Mouse (Mus musculus) adrenal gland, adult 8-10 months (tissue): ENCODE data around the gene Foxd3. TPM values are rescaled to one million over a fixed set of nuclear protein-coding genes. Genes with fewer than 3 reads are reported as not detected.

Source experiments
- DNase-seq: peaks from one replicate; pipeline ENCODE4 v3.0.0; 2022
- microRNA-seq, 2 experiments: library from miRNA; unstranded; fragments of <30 nt; microRNA quantifications; one replicate each; pipeline ENCODE4 v1.2.0; 2022
- total RNA-seq, 4 experiments: library from RNA; stranded (reverse); gene quantifications; 2 replicates each; pipeline ENCODE4 v1.2.4; 2022

The Foxd3 gene
- total RNA-seq, 4 experiments from 2014 or later = 0.21 to 0.86 (median 0.60) TPM

DNA sequence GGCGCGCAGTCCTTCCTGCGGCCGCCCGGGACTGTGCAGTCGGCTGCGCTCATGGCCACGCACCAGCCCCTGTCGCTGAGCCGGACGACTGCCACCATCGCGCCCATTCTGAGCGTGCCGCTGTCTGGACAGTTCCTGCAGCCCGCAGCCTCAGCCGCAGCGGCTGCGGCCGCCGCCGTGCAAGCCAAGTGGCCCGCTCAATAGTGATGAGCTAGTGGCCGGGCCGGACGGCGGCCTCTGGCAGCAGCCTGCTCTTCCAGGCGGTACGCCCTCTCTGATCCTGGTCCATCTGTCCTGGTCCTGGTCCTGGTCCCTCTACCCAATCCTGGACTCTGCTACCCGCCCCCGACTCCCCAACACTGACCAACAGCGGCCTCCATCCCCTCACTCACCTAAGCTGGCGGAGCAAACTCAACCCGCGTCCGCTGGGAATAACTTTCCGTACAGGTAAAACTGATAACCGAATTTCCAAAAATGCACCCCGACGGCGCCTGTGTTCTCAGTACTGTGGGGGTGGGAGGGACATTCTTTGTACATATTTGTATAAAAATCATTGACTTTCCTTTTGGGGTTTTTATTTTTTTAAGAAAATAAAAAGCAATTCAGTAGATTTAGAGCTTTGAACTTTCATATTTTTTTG is 1.9 kb downstream of the Foxd3 start:
- no peak for DNase-seq

- DNase-seq = no peak
Measured at GRCm38 (mm10) chr4:99658881-99659280, 2.8 kb downstream of the Foxd3 start.

GRCm38 (mm10) chr4:99659361-99660072 is 3.4 kb downstream of the Foxd3 start:
- no peak for DNase-seq

DNA sequence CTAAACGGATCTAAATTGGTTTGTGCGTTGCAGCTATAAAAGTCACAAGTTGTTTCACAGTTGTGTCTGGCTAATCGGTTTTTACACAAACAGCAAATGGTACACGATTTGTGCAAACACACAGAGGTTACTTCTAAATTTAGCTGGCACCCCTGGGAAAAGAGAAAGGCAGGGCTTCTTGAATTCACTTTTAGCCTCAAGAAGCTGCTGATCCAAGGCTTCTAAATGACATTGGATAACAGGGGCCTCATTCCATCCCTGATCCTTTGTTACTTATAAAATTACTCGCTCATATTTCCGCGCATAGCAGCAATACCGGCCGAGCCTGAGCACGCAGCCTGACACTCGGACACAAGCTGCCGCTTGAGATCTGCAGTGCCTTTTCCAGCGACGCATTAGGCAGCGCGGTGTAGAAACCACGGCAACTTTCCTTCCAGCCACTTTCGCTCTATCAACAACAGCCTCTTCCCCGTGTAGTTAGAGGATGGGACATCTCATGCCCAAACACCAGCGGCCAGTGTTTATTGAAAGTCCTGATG is 4.0 kb downstream of the Foxd3 start:
- DNase-seq = no peak

DNA sequence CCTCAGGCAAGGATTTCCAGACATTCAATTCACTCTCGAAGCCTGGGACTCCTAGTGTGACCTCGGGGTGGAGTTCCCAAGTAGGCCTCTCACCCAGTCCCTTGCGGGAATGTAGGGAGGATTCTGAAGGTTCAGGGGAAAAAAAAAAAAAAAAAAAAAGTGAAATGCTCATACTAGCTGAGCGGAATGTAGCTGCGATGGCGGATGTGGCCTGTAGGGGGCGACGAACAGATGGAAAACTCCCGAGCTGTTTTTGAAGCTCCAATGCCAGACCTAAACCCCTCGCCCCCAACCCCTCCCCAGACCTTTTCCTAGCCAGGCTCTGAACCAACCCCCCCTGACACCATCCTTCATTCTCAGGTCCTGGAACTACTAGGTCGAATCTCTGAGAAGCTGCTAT is 4.9 kb downstream of the Foxd3 start:
- no peak for DNase-seq

DNA sequence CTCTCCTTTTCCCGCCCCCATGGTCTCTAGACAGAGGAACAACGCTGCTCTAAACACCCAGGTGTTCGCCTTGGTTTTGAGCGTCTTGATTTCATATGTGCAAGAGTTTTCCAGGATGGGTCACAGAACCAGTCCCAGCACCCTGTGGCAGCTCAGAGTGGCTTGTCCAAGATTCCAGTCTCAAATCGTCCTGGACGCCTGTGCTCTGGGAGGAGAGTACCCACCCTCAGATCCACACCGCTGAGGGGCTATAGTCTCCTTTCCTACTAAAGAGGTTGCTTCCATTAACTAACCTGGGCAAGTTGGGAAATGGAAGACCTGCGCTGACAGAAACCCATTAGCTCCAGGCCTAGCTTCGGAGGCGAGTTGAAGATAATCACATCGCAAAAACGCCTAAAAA is 5.9 kb downstream of the Foxd3 start:
- no peak for DNase-seq

- DNase-seq = no peak
Measured at GRCm38 (mm10) chr4:99662431-99662830, 6.3 kb downstream of the Foxd3 start.

DNA sequence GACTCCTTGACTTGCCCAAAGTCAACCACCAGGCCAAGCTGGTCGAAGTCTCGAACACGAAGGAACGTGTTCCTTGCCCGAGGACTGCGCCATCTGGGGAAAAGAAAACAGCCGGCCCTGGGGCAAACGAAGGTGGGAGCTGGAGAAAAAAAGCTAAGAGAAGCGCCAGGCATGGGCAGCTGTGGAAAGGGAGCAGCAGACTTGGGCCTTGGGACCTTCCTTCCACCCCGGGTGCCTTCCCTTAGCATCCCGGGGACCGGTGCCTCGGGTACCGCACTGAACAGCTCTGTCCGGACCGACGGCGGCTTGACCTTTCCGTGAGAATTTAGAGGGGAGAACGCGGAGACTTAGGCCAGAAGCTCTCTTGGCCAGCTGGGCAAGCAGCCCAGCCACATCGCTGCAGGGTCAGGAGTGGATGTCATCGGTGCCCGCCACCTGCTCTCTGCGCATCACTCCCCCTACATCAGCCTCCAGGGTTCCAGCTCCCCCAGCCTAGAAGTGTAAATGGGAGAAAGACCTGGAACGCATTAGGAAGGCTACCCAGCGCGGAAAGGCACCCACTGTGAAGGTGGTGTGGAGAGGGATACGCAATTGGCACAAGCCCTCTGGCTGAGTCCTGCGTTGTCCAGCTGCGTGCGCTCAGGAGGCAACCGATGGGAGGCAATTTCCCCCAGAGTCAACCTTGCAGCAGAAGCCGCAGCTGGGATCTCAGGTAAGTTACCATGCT is 6.9 kb downstream of the Foxd3 start:
- DNase-seq = no peak

- no peak for DNase-seq
Measured at GRCm38 (mm10) chr4:99663710-99664109, 7.6 kb downstream of the Foxd3 start.

DNA sequence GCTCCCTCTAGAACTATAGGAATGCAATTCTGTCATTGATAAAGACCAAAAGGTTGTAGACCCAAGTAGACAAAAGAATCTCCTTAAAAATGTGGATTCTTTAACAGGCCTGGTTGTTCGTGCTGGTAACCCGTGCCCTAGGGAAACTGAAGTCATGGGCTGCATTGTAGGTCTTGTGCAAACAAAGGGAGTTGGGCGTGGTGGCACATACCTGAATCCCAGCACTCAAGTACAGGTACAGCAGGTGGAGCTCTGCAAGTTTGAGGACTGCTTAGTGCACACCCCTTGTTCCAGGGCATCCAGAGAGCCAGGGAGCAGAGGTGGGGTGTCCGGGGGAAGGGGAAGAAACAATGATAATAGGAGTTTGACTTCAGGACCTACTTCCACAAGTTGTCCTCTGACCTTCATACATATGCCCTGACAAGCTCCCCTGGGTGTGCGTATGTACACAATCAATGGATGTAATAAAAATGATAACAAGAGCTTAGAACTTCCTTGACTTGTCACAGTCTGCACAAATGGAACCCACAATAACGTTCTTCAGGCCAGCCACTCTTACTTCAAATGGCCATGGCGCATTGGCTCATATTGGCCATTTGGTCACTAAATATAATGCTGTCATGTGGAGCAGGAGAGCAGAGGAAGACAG is 14.2 kb downstream of the Foxd3 start:
- no peak for DNase-seq

- DNase-seq = no peak
Measured at GRCm38 (mm10) chr4:99675191-99675590, 19.1 kb downstream of the Foxd3 start.

DNA sequence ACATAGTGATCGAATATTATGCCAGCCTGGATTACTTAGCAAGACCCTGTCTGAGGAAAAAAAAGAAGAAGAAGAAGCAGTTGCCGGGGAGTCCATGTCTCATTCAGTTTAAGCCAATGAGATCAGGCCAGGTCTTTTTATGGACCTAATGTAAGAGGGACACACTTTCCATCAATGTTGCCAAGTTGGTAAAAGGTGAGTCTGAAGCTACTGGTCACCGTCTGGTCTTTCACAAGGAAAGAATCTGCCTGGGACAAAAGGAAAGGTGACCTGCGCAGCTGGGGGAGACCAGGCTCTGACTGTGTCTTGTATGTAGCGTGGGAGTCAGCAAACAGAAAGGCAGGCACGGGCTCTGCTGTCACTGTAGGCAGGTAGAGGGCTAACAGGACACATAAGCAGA is 27.8 kb downstream of the Foxd3 start:
- no peak for DNase-seq

DNA sequence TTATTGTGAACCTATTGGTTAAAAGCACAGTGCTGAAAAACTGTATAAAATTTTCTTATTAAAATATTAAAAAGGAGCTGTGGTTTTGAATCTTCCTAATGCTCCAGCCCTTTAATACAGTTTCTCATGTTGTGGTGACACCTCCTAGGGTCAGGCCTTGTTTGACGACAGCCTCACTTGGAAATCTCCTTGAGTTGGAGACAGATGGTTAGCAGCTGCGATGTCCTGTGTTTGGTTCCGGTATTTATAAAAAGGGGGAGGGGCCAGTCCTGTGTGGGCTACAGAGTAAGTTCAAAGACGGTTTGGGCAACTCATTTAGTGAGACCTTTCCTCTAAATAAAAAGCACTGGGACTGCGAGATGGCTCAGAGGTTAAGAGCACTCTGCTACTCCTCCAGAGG is 30.2 kb downstream of the Foxd3 start:
- no peak for DNase-seq

Small RNAs within 50 kb of the gene (microRNA-seq; reads per million reads assigned to microRNA genes)
- gene Gm23366 = 0 reads per million in 2 experiments

Other genes with a start within 250 kb of the Foxd3 start
- gene Alg6, start 59.4 kb downstream of the Foxd3 start, total RNA-seq = 10 to 100 TPM in 3 of 4 experiments, 1 to 10 TPM in 1; 7.4 to 16.7 (median 11.8) TPM
- 10 to 100 TPM in 2 of 4 experiments, 1 to 10 TPM in 2; 9.0 to 11.2 (median 10.0) TPM for gene Efcab7, start 172.9 kb downstream of the Foxd3 start, total RNA-seq